Mouse (Mus musculus): ENCODE results near the gene Rbm20. TPM values are rescaled to one million over a fixed set of nuclear protein-coding genes. Genes with fewer than 3 reads are reported as not detected.

Gene Rbm20
- polyA plus RNA-seq, 1 experiment from 2014 or later, result 0.51 TPM

DNA sequence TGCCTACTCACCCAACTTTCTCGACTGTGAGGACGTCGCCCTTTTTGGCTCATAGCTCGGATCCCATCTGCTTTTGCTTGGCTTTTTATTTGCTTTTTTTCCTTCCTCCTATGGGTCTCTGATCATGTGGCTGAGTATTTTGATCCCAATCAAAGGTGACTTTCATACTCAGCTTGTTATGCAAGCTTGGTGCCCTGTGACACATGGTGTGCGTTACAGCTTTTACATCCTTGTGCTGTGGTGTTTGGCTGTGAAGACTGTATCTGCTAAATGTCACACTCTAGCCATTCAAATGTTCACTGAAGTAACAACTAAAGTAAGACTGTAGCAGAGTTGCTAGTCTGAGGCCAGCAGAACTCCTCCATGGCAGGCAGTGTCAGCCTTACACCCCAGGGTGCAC is 109.7 kb downstream of the Rbm20 start:
- Histone ChIP-seq H3K9me3 (replicated peaks) (no peaks in the 10 kb centered on the region), H3K9ac (replicated peaks) (no peak overlapping the region), H3K4me3 (replicated peaks) (no peak overlapping the region), H3K27ac (replicated peaks) (no peak overlapping the region), H3K36me3 (no peaks in the 10 kb centered on the region), H3K4me1 (peaks cover 11% of the 10 kb centered on the region), H3K4me2 (no peak overlapping the region), H3K27me3 (replicated peaks) (no peaks in the 10 kb centered on the region)
- WGBS, result 58% methylated on average over 5 of the region's 5 CpGs
- no peak for ATAC-seq (ENCODE audit: low FRiP score)

GRCm38 (mm10) chr19:53788621-53789331 is 111.7 kb downstream of the Rbm20 start:
- Histone ChIP-seq H3K27me3 (replicated peaks) (no peaks in the 10 kb centered on the region), H3K4me1 (peaks cover 11% of the 10 kb centered on the region)
- no peak for ATAC-seq (ENCODE audit: low FRiP score)

DNA sequence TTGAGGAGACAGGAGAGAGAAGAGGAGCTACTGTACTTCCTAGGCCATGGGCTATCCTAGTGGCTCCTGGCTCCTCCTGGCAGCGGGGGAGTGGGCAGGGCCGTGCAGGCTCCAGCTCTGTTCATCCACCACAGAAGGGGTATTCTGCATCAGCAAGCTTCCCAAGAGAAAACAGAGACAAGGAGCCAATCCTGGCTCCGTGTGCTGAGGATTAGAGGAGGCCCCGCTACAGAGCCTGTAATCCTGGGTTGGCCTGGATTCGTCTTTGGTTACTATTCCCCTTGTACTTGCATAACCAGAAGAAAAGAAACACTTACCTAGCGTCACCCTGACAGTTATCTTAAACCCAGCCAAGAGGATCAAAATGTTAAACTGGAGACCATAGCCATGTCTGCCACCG is 112.5 kb downstream of the Rbm20 start:
- H3K4me3 ChIP-seq (replicated peaks), result no peak overlapping the region
- H3K9me3 ChIP-seq (replicated peaks), result no peaks in the 10 kb centered on the region
- peaks cover 11% of the 10 kb centered on the region for H3K4me1 ChIP-seq
- no peak overlapping the region for H3K9ac ChIP-seq (replicated peaks)
- no peak overlapping the region for H3K27ac ChIP-seq (replicated peaks)
- ATAC-seq (ENCODE audit: low FRiP score), result no peak
- no peaks in the 10 kb centered on the region for H3K27me3 ChIP-seq (replicated peaks)
- 83% methylated on average over 7 of the region's 7 CpGs for WGBS
- no peaks in the 10 kb centered on the region for H3K36me3 ChIP-seq
- H3K4me2 ChIP-seq, result no peak overlapping the region

More at GRCm38 (mm10) chr19:53788621-53789331, 111.7 kb downstream of the Rbm20 start:
- H3K4me3 ChIP-seq (replicated peaks), result no peak overlapping the region
- H3K4me2 ChIP-seq, result no peak overlapping the region
- no peaks in the 10 kb centered on the region for H3K9me3 ChIP-seq (replicated peaks)
- no peaks in the 10 kb centered on the region for H3K36me3 ChIP-seq
- no peak overlapping the region for H3K9ac ChIP-seq (replicated peaks)
- no peak overlapping the region for H3K27ac ChIP-seq (replicated peaks)
- WGBS, result 92% methylated on average over 14 of the region's 14 CpGs

DNA sequence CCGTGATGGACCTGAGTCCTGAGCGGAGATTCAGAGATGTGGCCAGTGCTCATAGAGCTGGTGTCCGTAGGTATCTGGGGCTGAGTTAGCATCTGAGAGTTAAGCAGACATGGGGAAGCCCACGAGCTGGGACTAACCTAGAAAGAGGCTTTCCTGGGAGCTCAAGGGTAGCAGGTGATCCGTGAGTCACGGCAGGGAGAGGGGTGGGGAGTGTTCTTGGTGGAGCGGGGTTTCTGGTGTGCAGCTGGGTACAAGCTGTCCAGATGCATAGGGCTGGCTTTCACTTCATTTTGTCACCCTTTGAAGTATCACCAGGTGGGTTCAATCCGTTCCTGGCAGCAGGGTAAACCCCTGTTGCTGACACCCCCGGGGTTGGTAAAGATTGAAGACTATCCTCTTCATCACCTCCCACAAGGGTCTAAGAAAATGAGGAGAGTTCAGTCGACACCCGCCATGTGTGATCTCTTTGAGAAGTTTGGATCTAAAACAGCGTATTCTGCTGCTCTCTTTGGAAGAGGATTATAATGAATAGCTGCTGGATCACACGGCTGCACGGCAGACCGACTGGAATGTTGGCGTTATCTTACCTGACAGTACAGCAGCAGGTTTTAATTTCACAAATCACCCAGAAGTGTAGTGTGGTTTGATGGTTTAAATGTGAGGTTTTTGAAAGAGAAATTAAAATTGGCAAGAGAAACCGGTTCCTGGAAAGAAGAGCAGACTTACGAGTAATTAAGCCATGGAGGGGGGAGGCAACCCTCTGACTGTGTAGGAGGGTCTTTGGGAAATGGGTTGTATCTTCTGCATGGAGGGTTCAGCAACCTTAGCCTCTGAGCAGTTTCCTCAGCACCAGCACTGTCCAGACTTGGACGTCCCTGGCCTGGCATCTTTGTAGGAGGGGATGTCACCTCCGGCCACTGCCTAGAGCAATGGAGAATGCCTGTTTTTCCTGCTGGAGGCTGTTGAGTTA is 114.9 kb downstream of the Rbm20 start:
- H3K36me3 ChIP-seq, result no peaks in the 10 kb centered on the region
- no peak overlapping the region for H3K27ac ChIP-seq (replicated peaks)
- no peaks in the 10 kb centered on the region for H3K27me3 ChIP-seq (replicated peaks)
- H3K9ac ChIP-seq (replicated peaks), result no peak overlapping the region
- WGBS, result 83% methylated on average over 20 of the region's 20 CpGs
- peaks cover 2% of the 10 kb centered on the region for H3K4me1 ChIP-seq
- H3K9me3 ChIP-seq (replicated peaks), result no peaks in the 10 kb centered on the region
- H3K4me2 ChIP-seq, result no peak overlapping the region
- no peak overlapping the region for H3K4me3 ChIP-seq (replicated peaks)
- ATAC-seq (ENCODE audit: low FRiP score), result no peak

DNA sequence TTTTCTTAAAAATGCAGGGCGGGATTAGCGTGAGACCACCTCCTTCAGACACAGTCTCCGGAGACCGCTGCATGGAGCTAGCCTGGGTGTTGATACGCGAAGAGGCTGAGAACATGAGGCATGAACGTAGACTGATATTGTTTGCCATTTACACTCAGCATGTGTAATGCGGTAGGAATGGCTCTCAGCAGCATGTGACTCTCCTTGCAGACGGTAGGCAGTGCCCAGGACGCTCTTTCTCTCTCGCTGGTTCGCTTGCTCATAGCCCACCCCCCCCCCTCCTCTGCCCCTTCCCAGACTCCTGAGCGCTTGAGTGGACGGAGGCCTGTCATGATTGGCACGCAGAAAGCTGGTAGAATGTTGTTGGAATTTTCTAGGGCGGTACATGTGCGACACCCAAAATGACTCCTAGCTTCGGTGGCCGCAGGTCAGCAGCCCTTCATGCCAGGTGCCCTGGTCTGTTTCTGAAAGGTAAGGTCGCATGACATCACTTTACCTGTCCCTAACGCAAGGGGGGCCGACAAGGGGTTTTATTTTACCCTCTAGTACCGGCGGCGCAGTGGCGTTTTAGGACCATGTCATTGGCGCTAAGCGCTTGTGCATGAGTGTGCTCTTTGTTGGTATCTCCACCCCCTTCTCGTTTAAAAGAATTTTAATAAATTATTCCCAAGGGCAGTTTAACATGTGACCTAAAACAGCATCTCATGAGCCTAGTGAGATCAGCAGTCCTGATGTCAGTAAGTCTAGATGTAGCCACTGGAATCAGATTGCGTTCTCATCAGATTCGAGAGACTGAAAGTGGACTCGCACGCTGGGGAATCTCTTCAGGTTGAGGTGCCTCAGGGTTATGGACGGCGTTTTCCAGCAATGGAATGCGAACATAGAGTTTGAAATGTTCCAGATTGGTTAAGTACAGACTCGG is 116.1 kb downstream of the Rbm20 start:
- Histone ChIP-seq H3K9ac (replicated peaks) (no peak overlapping the region), H3K4me2 (no peak overlapping the region), H3K36me3 (no peaks in the 10 kb centered on the region), H3K4me3 (replicated peaks) (no peak overlapping the region), H3K4me1 (no peaks in the 10 kb centered on the region), H3K27me3 (replicated peaks) (no peaks in the 10 kb centered on the region), H3K27ac (replicated peaks) (no peak overlapping the region), H3K9me3 (replicated peaks) (no peaks in the 10 kb centered on the region)
- 90% methylated on average over 37 of the region's 37 CpGs for WGBS
- ATAC-seq (ENCODE audit: low FRiP score), result no peak

DNA sequence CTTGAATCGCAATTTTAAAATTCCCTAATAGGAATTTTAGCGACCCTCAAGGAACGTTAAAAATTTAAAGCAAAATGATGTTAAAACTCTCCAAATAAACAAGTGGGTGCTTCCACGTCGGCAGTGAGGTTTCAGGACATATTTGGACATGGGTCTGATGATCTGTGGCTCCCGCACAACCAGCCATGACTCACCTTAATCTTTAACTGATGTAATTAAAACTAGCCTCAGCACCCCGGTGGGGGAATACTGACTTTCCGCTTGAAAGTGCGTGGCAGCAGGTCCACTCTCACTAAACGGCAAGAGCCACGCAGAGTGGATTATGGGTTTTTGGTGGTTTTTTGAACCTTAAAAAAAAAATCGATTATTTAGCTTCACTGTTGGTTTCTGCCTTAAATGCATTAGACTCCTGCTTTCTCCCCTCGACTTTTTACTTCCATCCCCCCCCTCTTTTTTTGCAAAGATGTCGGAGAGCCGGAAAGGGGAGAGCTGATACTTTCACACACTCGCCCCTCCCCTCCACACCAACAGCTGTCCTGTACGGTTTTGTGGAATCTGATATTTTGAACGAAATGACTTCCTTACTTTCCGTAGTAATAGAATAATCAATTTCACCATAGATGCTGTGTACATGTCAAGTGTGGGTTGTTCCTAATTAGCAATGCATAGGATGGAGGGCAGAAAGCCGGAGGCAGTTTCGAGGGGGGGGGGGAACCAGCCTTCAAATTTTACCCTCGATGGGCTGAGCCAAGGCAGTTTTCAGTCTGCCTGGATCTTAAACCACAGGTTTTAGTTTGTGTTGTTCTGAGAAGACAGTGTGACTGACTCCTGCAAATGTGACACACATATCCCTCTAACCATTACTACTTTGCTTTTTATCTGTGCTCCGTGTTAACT is 117.1 kb downstream of the Rbm20 start:
- WGBS, result 85% methylated on average over 23 of the region's 23 CpGs
- H3K36me3 ChIP-seq, result no peaks in the 10 kb centered on the region
- no peak overlapping the region for H3K4me3 ChIP-seq (replicated peaks)
- H3K9ac ChIP-seq (replicated peaks), result no peak overlapping the region
- no peaks in the 10 kb centered on the region for H3K9me3 ChIP-seq (replicated peaks)
- no peak overlapping the region for H3K4me2 ChIP-seq
- no peaks in the 10 kb centered on the region for H3K4me1 ChIP-seq
- no peaks in the 10 kb centered on the region for H3K27me3 ChIP-seq (replicated peaks)
- H3K27ac ChIP-seq (replicated peaks), result no peak overlapping the region
- no peak for ATAC-seq (ENCODE audit: low FRiP score)

DNA sequence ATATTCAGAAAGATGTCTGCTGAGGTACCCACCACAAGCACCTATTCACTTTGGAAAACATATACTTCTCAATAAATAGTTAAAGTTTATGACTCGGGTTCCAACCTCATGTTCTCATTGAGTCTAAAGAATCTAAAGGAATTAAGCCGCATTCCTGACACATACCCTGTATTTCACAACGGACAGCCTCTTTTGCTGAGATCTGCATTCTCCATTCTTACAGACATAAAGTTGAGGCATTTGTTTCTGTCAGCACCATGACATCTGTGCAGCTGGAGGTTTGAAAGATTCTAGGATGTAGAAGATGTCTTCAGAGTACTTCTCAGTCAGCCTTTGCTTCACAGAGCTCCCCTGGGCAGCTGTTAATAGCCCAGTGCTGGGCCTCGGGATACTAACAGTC is 117.9 kb downstream of the Rbm20 start:
- no peak overlapping the region for H3K4me2 ChIP-seq
- no peaks in the 10 kb centered on the region for H3K4me1 ChIP-seq
- WGBS, result 80% methylated on average over 4 of the region's 4 CpGs
- H3K9ac ChIP-seq (replicated peaks), result no peak overlapping the region
- H3K27me3 ChIP-seq (replicated peaks), result no peaks in the 10 kb centered on the region
- no peaks in the 10 kb centered on the region for H3K9me3 ChIP-seq (replicated peaks)
- H3K27ac ChIP-seq (replicated peaks), result no peak overlapping the region
- no peak for ATAC-seq (ENCODE audit: low FRiP score)
- no peak overlapping the region for H3K4me3 ChIP-seq (replicated peaks)
- no peaks in the 10 kb centered on the region for H3K36me3 ChIP-seq

GRCm38 (mm10) chr19:53796020-53796419 is 118.9 kb downstream of the Rbm20 start:
- Histone ChIP-seq H3K9me3 (replicated peaks) (no peaks in the 10 kb centered on the region), H3K36me3 (no peaks in the 10 kb centered on the region), H3K4me3 (replicated peaks) (no peak overlapping the region), H3K27me3 (replicated peaks) (no peaks in the 10 kb centered on the region), H3K4me1 (no peaks in the 10 kb centered on the region), H3K27ac (replicated peaks) (no peak overlapping the region), H3K4me2 (no peak overlapping the region), H3K9ac (replicated peaks) (no peak overlapping the region)
- ATAC-seq (ENCODE audit: low FRiP score), result no peak
- WGBS, result 65% methylated on average over 5 of the region's 5 CpGs

- Histone ChIP-seq H3K4me2 (no peak overlapping the region), H3K4me3 (replicated peaks) (no peak overlapping the region), H3K9ac (replicated peaks) (no peak overlapping the region), H3K27me3 (replicated peaks) (no peaks in the 10 kb centered on the region; the same call in 1 of the 2 replicates), H3K27ac (replicated peaks) (no peak overlapping the region), H3K4me1 (no peaks in the 10 kb centered on the region), H3K9me3 (replicated peaks) (no peaks in the 10 kb centered on the region), H3K36me3 (no peaks in the 10 kb centered on the region)
- 91% methylated on average over 10 of the region's 10 CpGs for WGBS
- ATAC-seq (ENCODE audit: low FRiP score), result no peak
Measured at GRCm38 (mm10) chr19:53797770-53798169, 120.7 kb downstream of the Rbm20 start.

DNA sequence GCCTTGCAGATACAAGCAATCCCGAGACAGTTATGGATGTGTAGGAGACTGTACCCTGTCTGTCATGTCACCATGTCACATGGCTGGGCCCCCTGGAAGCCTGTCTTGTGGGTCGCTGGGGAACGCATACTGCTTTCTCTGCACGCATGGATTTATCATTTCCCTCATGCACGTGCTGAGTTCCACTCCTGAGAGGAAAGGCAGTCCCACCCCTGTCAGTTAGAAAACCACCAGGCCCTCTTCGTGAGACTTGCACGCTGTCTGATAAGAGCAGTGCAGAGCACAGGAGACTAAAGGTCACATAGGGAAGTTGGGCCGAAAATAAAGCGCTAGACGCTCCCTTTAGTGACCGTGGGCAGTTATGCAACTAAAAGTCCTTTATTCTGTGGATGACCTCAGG is 122.8 kb downstream of the Rbm20 start:
- Histone ChIP-seq H3K27ac (replicated peaks) (no peak overlapping the region), H3K9me3 (replicated peaks) (no peaks in the 10 kb centered on the region), H3K27me3 (replicated peaks) (no peaks in the 10 kb centered on the region; the same call in 1 of the 2 replicates), H3K9ac (replicated peaks) (no peak overlapping the region), H3K36me3 (no peaks in the 10 kb centered on the region), H3K4me2 (no peak overlapping the region), H3K4me3 (replicated peaks) (no peak overlapping the region), H3K4me1 (no peaks in the 10 kb centered on the region)
- ATAC-seq (ENCODE audit: low FRiP score), result no peak
- 81% methylated on average over 11 of the region's 11 CpGs for WGBS

All from neural tube, embryonic 15.5 days (tissue).